Mouse (Mus musculus): ENCODE data around the gene Bin2. TPM values are rescaled to one million over a fixed set of nuclear protein-coding genes. Genes with fewer than 3 reads are reported as not detected.

Gene Bin2
- polyA plus RNA-seq, 1 experiment from 2014 or later, result 2.1 TPM

DNA sequence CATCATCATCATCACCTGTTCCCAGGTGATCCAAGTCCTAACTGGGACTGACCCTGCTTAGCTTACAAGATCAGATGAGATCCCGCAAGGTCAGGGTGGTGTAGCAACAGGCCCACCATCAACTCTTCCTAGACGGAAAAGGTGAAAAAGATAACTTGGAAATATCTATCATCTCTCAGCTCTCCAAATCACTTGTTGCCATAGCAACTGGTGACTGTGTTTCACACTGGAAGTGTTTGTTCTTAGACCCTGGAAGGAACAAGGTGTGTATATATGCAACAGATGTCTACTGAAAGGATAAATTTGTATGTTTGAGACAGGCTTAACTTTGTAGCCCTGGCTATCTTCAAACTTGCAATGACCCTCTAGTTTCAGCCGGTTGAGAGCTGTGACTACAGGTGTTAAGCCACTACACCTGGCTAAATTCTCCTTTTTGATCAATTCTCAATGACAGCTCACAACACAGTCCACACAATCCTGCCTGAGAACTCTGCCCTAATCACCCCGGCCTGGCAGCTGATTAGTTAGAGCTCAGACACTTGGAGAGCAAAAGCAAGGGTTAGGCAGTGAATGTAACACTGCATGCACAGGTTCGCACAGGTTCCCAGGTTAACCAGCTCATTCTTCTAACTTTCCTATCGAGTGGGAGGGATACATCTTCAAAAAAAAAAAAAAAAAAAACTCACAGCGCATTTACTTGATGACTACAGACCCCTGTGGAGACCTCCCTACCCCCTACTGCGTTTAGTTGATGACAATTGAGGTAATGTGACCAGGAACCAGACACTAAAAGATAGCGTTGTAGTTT is 3.7 kb downstream of the Bin2 start:
- no peaks in the 10 kb centered on the region for H3K27me3 ChIP-seq (ENCODE audit: control insufficient read depth, insufficient read depth, low read length)
- no peak overlapping the region for H3K27ac ChIP-seq (replicated peaks; ENCODE audit: low read depth, low read length)
- no peak for ATAC-seq (replicated peaks; ENCODE audit: insufficient number of reproducible peaks, low FRiP score, low TSS enrichment, low read depth)
- no peaks in the 10 kb centered on the region for H3K9me3 ChIP-seq (replicated peaks; ENCODE audit: control insufficient read depth, low read length)
- H3K9ac ChIP-seq (replicated peaks; ENCODE audit: low read length), result no peak overlapping the region
- no peaks in the 10 kb centered on the region for H3K36me3 ChIP-seq (replicated peaks; ENCODE audit: control insufficient read depth, insufficient read depth, low read depth, low read length)
- H3K4me2 ChIP-seq (ENCODE audit: low read depth, low read length), result no peak overlapping the region
- H3K4me3 ChIP-seq (ENCODE audit: low read depth, low read length), result no peak overlapping the region
- 41% methylated on average over 9 of the region's 9 CpGs for WGBS
- no peak for DNase-seq (ENCODE audit: low spot score)
- no peaks in the 10 kb centered on the region; the same call in 1 of the 2 replicates for H3K4me1 ChIP-seq (ENCODE audit: control insufficient read depth, insufficient read depth, low read length)

DNA sequence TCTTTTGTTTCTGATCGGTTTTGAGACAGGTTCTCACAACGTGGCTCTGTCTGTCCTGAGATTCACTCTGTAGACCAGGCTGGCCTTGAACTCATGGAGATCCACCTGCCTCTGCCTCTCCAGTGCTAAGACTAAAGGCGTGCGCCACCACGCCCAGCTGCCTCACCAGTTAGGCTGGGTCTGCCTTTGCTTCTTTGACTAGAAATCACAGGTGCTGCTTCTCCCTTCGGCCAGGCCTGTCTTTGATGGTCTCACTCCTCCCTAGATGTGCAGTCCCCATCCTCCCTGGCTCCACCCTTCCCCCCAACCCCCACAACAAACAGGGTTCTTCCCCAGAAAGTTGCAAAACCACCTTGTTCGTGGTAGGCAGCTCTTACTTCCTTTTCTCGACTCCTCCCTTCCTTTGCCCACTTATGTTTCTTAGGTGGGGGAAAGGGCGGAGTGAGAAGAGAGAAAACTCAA is 4.5 kb downstream of the Bin2 start:
- ATAC-seq (replicated peaks; ENCODE audit: insufficient number of reproducible peaks, low FRiP score, low TSS enrichment, low read depth) (no peak), DNase-seq (ENCODE audit: low spot score) (no peak)
- no peaks in the 10 kb centered on the region for H3K27me3 ChIP-seq (ENCODE audit: control insufficient read depth, insufficient read depth, low read length)
- no peak overlapping the region for H3K9ac ChIP-seq (replicated peaks; ENCODE audit: low read length)
- H3K4me1 ChIP-seq (ENCODE audit: control insufficient read depth, insufficient read depth, low read length), result no peaks in the 10 kb centered on the region; the same call in 1 of the 2 replicates
- no peak overlapping the region for H3K4me2 ChIP-seq (ENCODE audit: low read depth, low read length)
- 82% methylated on average over 9 of the region's 9 CpGs for WGBS
- no peak overlapping the region for H3K27ac ChIP-seq (replicated peaks; ENCODE audit: low read depth, low read length)
- H3K4me3 ChIP-seq (ENCODE audit: low read depth, low read length), result no peak overlapping the region
- no peaks in the 10 kb centered on the region for H3K36me3 ChIP-seq (replicated peaks; ENCODE audit: control insufficient read depth, insufficient read depth, low read depth, low read length)
- H3K9me3 ChIP-seq (replicated peaks; ENCODE audit: control insufficient read depth, low read length), result no peaks in the 10 kb centered on the region

GRCm38 (mm10) chr15:100660805-100661204 is 8.5 kb downstream of the Bin2 start:
- H3K36me3 ChIP-seq (replicated peaks; ENCODE audit: control insufficient read depth, insufficient read depth, low read depth, low read length), result no peaks in the 10 kb centered on the region
- H3K27me3 ChIP-seq (ENCODE audit: control insufficient read depth, insufficient read depth, low read length), result no peaks in the 10 kb centered on the region
- H3K27ac ChIP-seq (replicated peaks; ENCODE audit: low read depth, low read length), result no peak overlapping the region
- no peaks in the 10 kb centered on the region; the same call in 1 of the 2 replicates for H3K4me1 ChIP-seq (ENCODE audit: control insufficient read depth, insufficient read depth, low read length)
- ATAC-seq (replicated peaks; ENCODE audit: insufficient number of reproducible peaks, low FRiP score, low TSS enrichment, low read depth) (no peak), DNase-seq (ENCODE audit: low spot score) (no peak)
- no peak overlapping the region for H3K4me2 ChIP-seq (ENCODE audit: low read depth, low read length)
- no peak overlapping the region for H3K9ac ChIP-seq (replicated peaks; ENCODE audit: low read length)
- no peaks in the 10 kb centered on the region for H3K9me3 ChIP-seq (replicated peaks; ENCODE audit: control insufficient read depth, low read length)
- H3K4me3 ChIP-seq (ENCODE audit: low read depth, low read length), result no peak overlapping the region
- WGBS, result 86% methylated on average over 5 of the region's 5 CpGs

DNA sequence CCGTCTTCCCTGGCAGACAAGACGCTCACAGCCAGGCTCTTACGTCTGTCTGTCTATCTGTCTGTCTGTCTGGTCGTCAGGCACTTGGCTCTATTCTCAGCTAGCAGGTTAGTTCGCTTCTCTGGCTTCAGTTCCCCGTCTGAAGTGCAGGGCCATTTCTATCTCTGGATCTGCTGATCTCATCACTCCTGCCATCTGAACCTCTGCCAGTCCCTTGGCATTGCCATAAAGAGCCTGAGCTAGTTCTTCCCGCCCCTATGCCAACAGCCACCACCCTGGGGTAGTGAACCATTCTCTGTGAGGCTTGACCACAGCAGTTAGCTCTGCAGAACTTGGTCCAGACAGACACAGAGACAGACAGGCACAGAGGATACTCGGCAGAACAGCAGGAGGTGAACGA is 9.0 kb downstream of the Bin2 start:
- no peaks in the 10 kb centered on the region for H3K36me3 ChIP-seq (replicated peaks; ENCODE audit: control insufficient read depth, insufficient read depth, low read depth, low read length)
- no peak overlapping the region for H3K4me2 ChIP-seq (ENCODE audit: low read depth, low read length)
- H3K9me3 ChIP-seq (replicated peaks; ENCODE audit: control insufficient read depth, low read length), result no peaks in the 10 kb centered on the region
- H3K27me3 ChIP-seq (ENCODE audit: control insufficient read depth, insufficient read depth, low read length), result no peaks in the 10 kb centered on the region
- DNase-seq (ENCODE audit: low spot score) (no peak), ATAC-seq (replicated peaks; ENCODE audit: insufficient number of reproducible peaks, low FRiP score, low TSS enrichment, low read depth) (no peak)
- H3K4me1 ChIP-seq (ENCODE audit: control insufficient read depth, insufficient read depth, low read length), result no peaks in the 10 kb centered on the region
- no peak overlapping the region for H3K4me3 ChIP-seq (ENCODE audit: low read depth, low read length)
- H3K9ac ChIP-seq (replicated peaks; ENCODE audit: low read length), result no peak overlapping the region
- H3K27ac ChIP-seq (replicated peaks; ENCODE audit: low read depth, low read length), result no peak overlapping the region
- 79% methylated on average over 9 of the region's 9 CpGs for WGBS

DNA sequence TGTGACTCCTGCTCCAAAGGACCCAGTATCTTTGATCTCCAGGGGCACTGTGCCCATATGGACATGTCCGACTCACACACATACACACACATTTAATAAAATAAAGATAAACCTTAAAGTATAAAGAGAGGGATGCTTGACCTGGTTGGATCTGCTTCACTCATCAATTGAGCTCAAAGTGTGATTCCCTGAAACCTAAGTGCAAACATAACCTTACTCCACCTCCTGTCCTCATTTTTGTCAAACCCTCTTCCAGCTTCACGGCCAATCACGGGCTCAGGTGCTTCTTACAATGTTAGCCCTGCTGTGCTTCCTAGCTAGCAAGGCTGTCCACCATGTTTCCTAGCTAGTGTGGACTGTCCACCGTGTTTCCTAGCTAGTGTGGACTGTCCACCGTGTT is 14.2 kb downstream of the Bin2 start:
- no peak overlapping the region for H3K4me2 ChIP-seq (ENCODE audit: low read depth, low read length)
- H3K4me1 ChIP-seq (ENCODE audit: control insufficient read depth, insufficient read depth, low read length), result no peaks in the 10 kb centered on the region
- no peak overlapping the region for H3K4me3 ChIP-seq (ENCODE audit: low read depth, low read length)
- H3K27ac ChIP-seq (replicated peaks; ENCODE audit: low read depth, low read length), result no peak overlapping the region
- no peak overlapping the region for H3K9ac ChIP-seq (replicated peaks; ENCODE audit: low read length)
- no peaks in the 10 kb centered on the region for H3K36me3 ChIP-seq (replicated peaks; ENCODE audit: control insufficient read depth, insufficient read depth, low read depth, low read length)
- no peaks in the 10 kb centered on the region for H3K9me3 ChIP-seq (replicated peaks; ENCODE audit: control insufficient read depth, low read length)
- WGBS, result 85% methylated on average over 5 of the region's 5 CpGs
- no peaks in the 10 kb centered on the region for H3K27me3 ChIP-seq (ENCODE audit: control insufficient read depth, insufficient read depth, low read length)
- ATAC-seq (replicated peaks; ENCODE audit: insufficient number of reproducible peaks, low FRiP score, low TSS enrichment, low read depth), result no peak
- DNase-seq (ENCODE audit: low spot score), result no peak

DNA sequence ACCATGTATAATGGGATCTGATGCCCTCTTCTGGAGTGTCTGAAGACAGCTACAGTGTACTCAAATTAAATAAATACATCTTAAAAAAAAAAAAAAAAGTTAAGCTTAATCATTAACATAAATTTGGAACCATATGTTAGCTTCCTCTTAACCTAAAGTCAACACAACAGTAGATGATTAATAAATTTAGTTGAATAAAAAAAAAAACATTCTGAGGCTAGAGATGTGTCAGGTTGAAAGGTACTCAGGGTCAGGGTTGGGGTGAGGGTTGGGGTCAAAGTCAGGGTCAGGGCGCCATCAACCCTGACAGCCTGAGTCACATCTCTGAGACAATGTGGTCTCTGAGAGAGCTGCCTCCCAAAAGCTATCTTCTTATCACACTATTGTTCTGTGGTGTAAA is 15.1 kb downstream of the Bin2 start:
- H3K4me2 ChIP-seq (ENCODE audit: low read depth, low read length), result no peak overlapping the region
- ATAC-seq (replicated peaks; ENCODE audit: insufficient number of reproducible peaks, low FRiP score, low TSS enrichment, low read depth) (no peak), DNase-seq (ENCODE audit: low spot score) (no peak)
- no peaks in the 10 kb centered on the region for H3K9me3 ChIP-seq (replicated peaks; ENCODE audit: control insufficient read depth, low read length)
- H3K9ac ChIP-seq (replicated peaks; ENCODE audit: low read length), result no peak overlapping the region
- H3K36me3 ChIP-seq (replicated peaks; ENCODE audit: control insufficient read depth, insufficient read depth, low read depth, low read length), result no peaks in the 10 kb centered on the region
- WGBS, result 65% methylated on average over 1 of the region's 1 CpGs
- no peak overlapping the region for H3K4me3 ChIP-seq (ENCODE audit: low read depth, low read length)
- no peaks in the 10 kb centered on the region for H3K27me3 ChIP-seq (ENCODE audit: control insufficient read depth, insufficient read depth, low read length)
- no peaks in the 10 kb centered on the region for H3K4me1 ChIP-seq (ENCODE audit: control insufficient read depth, insufficient read depth, low read length)
- no peak overlapping the region for H3K27ac ChIP-seq (replicated peaks; ENCODE audit: low read depth, low read length)

DNA sequence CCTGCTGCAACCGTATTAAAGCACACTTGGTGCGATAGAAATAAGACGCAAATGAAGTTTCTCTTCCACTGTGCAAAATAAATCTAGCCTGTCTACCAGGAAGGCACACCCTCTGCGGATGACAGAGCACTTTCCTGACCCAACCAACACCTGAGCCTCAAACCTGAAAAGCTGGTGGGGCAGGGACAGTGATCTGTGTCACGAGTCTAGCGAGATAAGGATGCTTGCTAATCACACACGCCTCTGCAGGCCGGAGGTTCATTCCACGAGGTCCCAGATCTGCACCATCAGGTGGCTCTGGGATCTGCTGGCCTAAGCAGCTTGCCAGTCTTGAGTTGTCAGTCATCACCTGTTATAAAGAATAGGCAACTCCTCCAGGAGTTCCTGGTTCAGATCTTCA is 17.7 kb downstream of the Bin2 start:
- Histone ChIP-seq H3K36me3 (replicated peaks; ENCODE audit: control insufficient read depth, insufficient read depth, low read depth, low read length) (no peaks in the 10 kb centered on the region), H3K9me3 (replicated peaks; ENCODE audit: control insufficient read depth, low read length) (no peaks in the 10 kb centered on the region), H3K27me3 (ENCODE audit: control insufficient read depth, insufficient read depth, low read length) (no peaks in the 10 kb centered on the region), H3K4me3 (ENCODE audit: low read depth, low read length) (no peak overlapping the region), H3K27ac (replicated peaks; ENCODE audit: low read depth, low read length) (no peak overlapping the region), H3K9ac (replicated peaks; ENCODE audit: low read length) (no peak overlapping the region), H3K4me2 (ENCODE audit: low read depth, low read length) (no peak overlapping the region), H3K4me1 (ENCODE audit: control insufficient read depth, insufficient read depth, low read length) (no peaks in the 10 kb centered on the region)
- no peak for DNase-seq (ENCODE audit: low spot score)
- WGBS, result 86% methylated on average over 9 of the region's 9 CpGs
- ATAC-seq (replicated peaks; ENCODE audit: insufficient number of reproducible peaks, low FRiP score, low TSS enrichment, low read depth), result no peak

DNA sequence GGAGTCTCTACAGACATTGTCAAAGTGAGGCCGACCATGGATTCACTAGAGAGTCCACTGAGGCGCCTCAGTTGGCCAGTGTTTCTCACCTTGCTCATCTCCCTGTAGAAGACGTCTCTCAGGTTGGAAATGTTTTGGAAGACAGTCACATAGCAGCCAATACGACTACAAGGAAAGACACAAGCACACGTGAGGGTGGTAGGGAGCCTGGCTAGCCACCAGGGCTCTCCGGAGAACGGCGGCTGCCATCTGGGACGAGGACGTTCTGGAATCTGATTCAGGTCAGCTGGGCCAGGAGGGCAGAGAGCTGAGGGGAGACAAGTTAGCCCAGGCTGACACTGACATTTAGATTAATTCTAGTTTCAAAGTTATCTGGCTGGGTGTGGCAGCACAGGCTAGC is 19.2 kb downstream of the Bin2 start:
- Histone ChIP-seq H3K27ac (replicated peaks; ENCODE audit: low read depth, low read length) (no peak overlapping the region), H3K4me2 (ENCODE audit: low read depth, low read length) (no peak overlapping the region), H3K27me3 (ENCODE audit: control insufficient read depth, insufficient read depth, low read length) (no peaks in the 10 kb centered on the region), H3K9ac (replicated peaks; ENCODE audit: low read length) (no peak overlapping the region), H3K36me3 (replicated peaks; ENCODE audit: control insufficient read depth, insufficient read depth, low read depth, low read length) (no peaks in the 10 kb centered on the region), H3K4me1 (ENCODE audit: control insufficient read depth, insufficient read depth, low read length) (no peaks in the 10 kb centered on the region), H3K9me3 (replicated peaks; ENCODE audit: control insufficient read depth, low read length) (no peaks in the 10 kb centered on the region), H3K4me3 (ENCODE audit: low read depth, low read length) (no peak overlapping the region)
- no peak for ATAC-seq (replicated peaks; ENCODE audit: insufficient number of reproducible peaks, low FRiP score, low TSS enrichment, low read depth)
- 85% methylated on average over 10 of the region's 10 CpGs for WGBS
- DNase-seq (ENCODE audit: low spot score), result no peak

All from embryonic facial prominence, embryonic 11.5 days (tissue).